Mouse (Mus musculus): ENCODE results near the gene Slc7a11.

DNA sequence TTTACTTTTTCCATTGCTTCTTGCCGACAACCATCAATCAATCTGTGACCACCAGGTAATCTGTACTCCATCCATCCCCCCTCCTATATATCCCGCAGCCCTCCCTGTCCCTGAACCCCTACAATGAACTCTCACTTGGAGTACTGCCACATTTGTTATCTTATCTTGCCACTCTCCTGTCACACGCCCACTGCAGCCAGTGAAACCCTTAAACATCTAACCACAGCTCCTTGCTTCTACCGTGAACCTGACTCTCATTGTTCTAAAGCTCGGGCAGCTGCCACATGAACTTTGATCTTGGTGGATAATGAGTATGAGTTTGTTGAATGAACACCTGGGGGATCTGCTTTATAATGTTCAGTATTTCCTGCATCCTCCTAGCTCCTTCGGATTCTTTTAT, 140.8 kb downstream of the Slc7a11 start:
- TF ChIP-seq CTCF (IDR thresholded peaks at IDR 0.05; ENCODE audit: low read depth) (no peak), EP300 (IDR thresholded peaks at IDR 0.05; ENCODE audit: low read depth) (no peak)

Data from liver, embryonic 14.5 days (tissue).